Mouse (Mus musculus) forebrain, embryonic 12.5 days (tissue): ENCODE measurements around the gene Ttc9. TPM values are rescaled to one million over a fixed set of nuclear protein-coding genes. Genes with fewer than 3 reads are reported as not detected.

Experiments
- ATAC-seq: fragments of 200-750 bp; cut with Nextera tagmentation; 2 replicates; pipeline ENCODE4 v1.8.0; 2017; ENCODE audit warnings: moderate TSS enrichment; ENCODE audit not compliant: low FRiP score
- H3K27ac ChIP-seq: fragments of 300-500 bp; sonication (generic); 2 replicates; pipeline ENCODE4 v1.5.1; 2016; ENCODE audit warnings: mild to moderate bottlenecking
- H3K27me3 ChIP-seq: fragments of 300-500 bp; sonication (generic); 2 replicates; pipeline ENCODE4 v1.6.1; 2016; ENCODE audit warnings: mild to moderate bottlenecking
- H3K36me3 ChIP-seq: fragments of 300-500 bp; sonication (generic); replicated peaks from 2 replicates; pipeline ENCODE4 v1.6.1; 2016; ENCODE audit warnings: mild to moderate bottlenecking
- H3K4me1 ChIP-seq: fragments of 300-500 bp; sonication (generic); 2 replicates; pipeline ENCODE4 v1.6.1; 2016
- H3K4me2 ChIP-seq: fragments of 300-500 bp; sonication (generic); 2 replicates; pipeline ENCODE4 v1.6.1; 2016; ENCODE audit warnings: mild to moderate bottlenecking, moderate library complexity
- H3K4me3 ChIP-seq: fragments of 300-500 bp; sonication (generic); replicated peaks from 2 replicates; pipeline ENCODE4 v1.5.1; 2016; ENCODE audit warnings: mild to moderate bottlenecking
- H3K9ac ChIP-seq: fragments of 300-500 bp; sonication (generic); 2 replicates; pipeline ENCODE4 v1.6.1; 2016; ENCODE audit warnings: mild to moderate bottlenecking
- H3K9me3 ChIP-seq: fragments of 300-500 bp; sonication (generic); 2 replicates; pipeline ENCODE4 v1.6.1; 2016
- WGBS: fragments of 180-500 bp; shearing (Covaris S2); methylation state at CpG from one replicate; pipeline ENCODE4 v1.1.7; 2016; 5-methylcytosine and 5-hydroxymethylcytosine counted together
- polyA plus RNA-seq: library from polyadenylated mRNA; unstranded; fragments of >200 nt; fragmentation: Nextera tagmentation; extraction: Ambion mirVana; gene quantifications from 2 replicates; pipeline ENCODE4 v1.2.1, GENCODE M21; 2016

Ttc9 gene
- 5.7 and 7.6 TPM in 2 replicates for polyA plus RNA-seq

GRCm38 (mm10) chr12:81630915-81631660 is at the start of gene Ttc9:
TSS of gene Ttc9 (plus strand) at chr12:81631249.
- Histone ChIP-seq H3K4me3 (peak within 1 kb of the TSS; percentile 78), H3K4me2 (peak within 1 kb of the TSS; percentile 91), H3K27ac (peak within 1 kb of the TSS; percentile 90), H3K4me1 (peaks cover 30% of the 10 kb centered on the region), H3K36me3 (no peaks in the 10 kb centered on the region), H3K9me3 (no peaks in the 10 kb centered on the region), H3K9ac (peak within 1 kb of the TSS; percentile 83), H3K27me3 (peaks cover 26% of the 10 kb centered on the region)
- ATAC-seq: peak; percentile 85
- WGBS: under 1% methylated on average over 82 of the region's 82 CpGs

DNA sequence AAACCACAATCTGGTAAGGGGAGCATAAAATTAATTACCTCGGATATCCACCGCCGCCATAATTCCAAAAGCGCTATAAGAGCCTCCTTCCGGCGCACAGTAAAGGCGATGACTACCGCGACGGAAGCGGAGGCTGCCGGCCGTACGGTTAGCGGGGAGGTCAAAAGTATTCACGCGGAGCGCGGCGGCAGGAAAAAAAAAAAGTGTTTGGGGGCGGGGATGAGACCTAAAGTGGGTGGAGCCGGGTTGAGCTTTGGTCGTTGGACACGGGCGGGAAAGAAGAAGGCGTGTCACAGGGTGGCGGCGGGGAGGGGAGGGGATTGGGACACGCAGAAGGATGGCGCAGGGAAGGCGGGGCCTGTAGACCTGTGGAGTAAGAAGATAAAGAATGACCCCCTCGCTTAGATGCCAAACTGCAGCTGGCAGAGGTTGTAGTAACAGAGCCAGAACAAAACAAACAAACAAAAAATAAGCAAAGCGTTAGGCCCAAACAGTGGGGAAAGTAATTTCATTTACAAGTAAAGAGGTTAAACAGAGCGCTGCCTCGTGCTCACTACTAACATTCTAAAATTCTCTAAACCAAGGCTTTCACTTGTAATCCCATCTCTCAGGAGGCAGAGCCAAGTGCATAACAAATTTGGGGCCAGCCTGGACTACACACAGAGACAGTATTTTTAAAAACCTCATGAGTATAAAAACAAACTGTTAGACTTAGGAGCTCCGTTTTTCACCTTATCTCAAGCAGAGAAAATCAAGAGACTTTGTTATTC is 36.0 kb upstream of the Ttc9 start, which contains the start of gene Med6:
Gene Med6, minus strand, starts transcription at position 107 of the 770 bp plus-strand sequence.
- H3K4me1 ChIP-seq: peaks cover 8% of the 10 kb centered on the region
- peaks cover 5% of the 10 kb centered on the region for H3K36me3 ChIP-seq
- H3K4me2 ChIP-seq: peak within 1 kb of the TSS; percentile 54
- H3K4me3 ChIP-seq: peak within 1 kb of the TSS; percentile 76
- H3K9me3 ChIP-seq: no peaks in the 10 kb centered on the region
- peak; percentile 98 for ATAC-seq
- no peaks in the 10 kb centered on the region; the same call in 1 of the 2 replicates for H3K27me3 ChIP-seq
- H3K9ac ChIP-seq: peak within 1 kb of the TSS; percentile 79
- 3% methylated on average over 36 of the region's 36 CpGs for WGBS
- H3K27ac ChIP-seq: peak within 1 kb of the TSS; percentile 27; the same call in 1 of the 2 replicates

DNA sequence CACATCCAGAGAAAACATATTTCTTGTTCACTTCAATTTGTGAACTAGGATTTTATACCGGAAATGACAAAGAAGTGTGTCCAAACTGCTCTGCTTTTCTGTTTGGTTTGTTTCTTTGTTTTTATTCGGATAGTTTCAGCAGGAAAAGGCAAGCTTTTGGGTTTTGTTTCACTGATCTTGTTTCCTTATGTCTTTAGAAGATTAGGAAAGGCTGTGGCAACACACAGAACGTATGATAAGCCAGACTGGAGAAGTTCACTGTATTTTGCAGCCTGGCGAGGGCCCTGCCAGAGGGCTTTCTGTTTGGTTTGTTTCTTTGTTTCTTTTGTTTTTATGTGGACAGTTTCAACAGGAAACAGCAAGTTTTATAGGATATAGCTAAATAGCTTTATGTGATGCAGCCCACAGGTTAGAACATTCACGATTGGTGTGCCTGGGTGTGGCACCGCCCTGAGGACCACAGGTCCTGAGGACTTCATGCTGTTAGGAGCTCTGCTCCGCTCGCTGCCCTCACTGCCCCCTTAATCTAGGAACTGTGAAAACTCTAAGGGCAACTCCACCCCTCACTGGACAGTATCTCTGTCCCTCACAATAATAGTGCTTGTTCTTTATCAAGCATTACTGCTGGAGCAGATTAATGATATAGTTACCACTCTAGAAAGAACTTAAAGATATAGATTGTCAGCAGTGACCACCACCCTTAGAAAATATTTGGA is 34.3 kb upstream of the Ttc9 start:
- ATAC-seq: no peak
- peaks cover 8% of the 10 kb centered on the region for H3K4me1 ChIP-seq
- H3K27ac ChIP-seq: no peak overlapping the region
- no peak overlapping the region for H3K9ac ChIP-seq
- no peak overlapping the region for H3K4me3 ChIP-seq
- WGBS: 78% methylated on average over 8 of the region's 8 CpGs
- no peak overlapping the region for H3K4me2 ChIP-seq
- H3K36me3 ChIP-seq: no peaks in the 10 kb centered on the region
- H3K27me3 ChIP-seq: peaks cover 8% of the 10 kb centered on the region; the same call in 1 of the 2 replicates
- no peaks in the 10 kb centered on the region for H3K9me3 ChIP-seq

DNA sequence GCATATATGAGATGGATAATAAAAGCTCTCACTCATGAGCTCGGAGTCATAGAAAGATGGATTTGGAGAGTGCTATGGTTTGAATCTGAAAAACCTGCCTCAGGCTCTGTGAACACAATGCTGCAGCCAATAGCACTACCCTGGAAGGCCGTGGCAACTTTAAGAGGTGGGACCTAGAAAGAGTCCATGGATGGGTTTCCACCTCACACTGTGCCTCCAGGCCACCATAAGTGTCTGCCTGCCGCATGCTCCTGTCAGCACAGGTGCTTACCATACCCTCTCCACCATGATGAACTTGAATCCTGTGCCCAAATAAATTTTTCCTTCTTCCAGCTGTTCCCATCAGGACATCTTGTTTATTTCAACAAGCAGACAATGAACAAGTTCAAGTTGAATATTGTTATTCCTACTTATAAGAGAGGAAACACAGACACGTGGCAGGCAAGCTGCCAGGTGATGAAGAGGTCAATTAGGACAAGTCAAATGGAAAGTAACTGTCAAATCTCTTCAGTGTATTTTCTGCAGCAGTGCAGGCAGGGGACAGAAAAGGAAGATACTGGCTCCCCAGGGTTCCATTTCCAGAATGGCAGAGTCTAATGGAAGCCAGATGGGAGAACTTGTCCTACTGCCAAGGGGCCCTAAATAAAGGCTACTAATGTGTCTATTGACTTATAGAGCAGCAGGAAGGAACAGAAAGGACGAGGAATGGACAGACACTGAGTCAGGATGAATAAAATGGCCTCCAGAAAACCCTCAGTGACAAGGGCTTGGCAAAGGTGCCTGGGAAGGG is 25.9 kb upstream of the Ttc9 start:
- Histone ChIP-seq H3K4me3 (no peak overlapping the region), H3K9me3 (no peaks in the 10 kb centered on the region), H3K27me3 (peaks cover 11% of the 10 kb centered on the region; the same call in 1 of the 2 replicates), H3K4me1 (no peaks in the 10 kb centered on the region), H3K36me3 (no peaks in the 10 kb centered on the region), H3K9ac (no peak overlapping the region), H3K4me2 (no peak overlapping the region), H3K27ac (no peak overlapping the region)
- 69% methylated on average over 5 of the region's 5 CpGs for WGBS
- ATAC-seq: no peak

DNA sequence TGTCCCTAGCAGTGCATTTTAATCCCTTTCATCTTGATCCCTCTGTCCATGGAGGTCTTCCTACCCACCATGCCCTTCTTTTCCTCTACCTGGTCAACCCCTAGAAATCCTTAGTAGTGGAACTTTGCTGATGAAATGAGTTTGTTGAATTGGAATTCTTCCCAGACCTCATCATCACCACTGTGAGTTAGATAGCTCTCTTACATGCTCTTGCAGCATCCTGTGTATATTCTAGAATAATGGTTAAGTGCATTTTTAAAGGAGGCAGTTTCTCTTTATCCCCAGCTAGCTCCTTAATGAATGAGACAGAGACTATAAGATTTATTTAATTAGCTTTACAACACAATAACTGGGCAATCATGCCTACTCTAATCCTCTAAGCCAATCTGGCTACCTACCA is 21.6 kb upstream of the Ttc9 start:
- Histone ChIP-seq H3K9me3 (no peaks in the 10 kb centered on the region), H3K27ac (no peak overlapping the region), H3K4me2 (no peak overlapping the region), H3K9ac (no peak overlapping the region), H3K27me3 (0 out of 2 replicates have a peak, but pooled peaks cover 4% of the 10 kb centered on the region), H3K36me3 (no peaks in the 10 kb centered on the region), H3K4me3 (no peak overlapping the region), H3K4me1 (no peaks in the 10 kb centered on the region)
- ATAC-seq: no peak

DNA sequence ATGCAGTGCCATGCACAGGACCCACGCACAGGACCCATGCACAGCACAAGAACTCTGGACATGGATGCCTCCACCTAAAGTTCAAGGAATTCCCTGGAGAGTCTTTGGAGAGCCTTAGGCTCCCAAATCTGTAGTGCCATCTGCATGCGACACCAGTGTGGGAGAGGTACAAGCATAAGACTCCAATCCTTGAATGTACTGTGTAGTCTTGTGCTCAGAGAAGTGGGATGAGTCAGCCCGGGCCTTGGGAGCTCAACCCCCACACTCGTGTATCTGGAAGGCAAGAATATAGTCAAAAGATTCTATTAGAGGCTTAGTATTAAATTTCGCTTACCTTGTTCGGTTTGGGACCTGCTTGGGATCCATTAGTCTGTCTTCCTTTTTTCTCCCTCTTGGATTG is 15.2 kb upstream of the Ttc9 start:
- H3K9me3 ChIP-seq: no peaks in the 10 kb centered on the region
- H3K4me2 ChIP-seq: no peak overlapping the region
- H3K36me3 ChIP-seq: no peaks in the 10 kb centered on the region
- no peak for ATAC-seq
- no peak overlapping the region for H3K27ac ChIP-seq
- H3K27me3 ChIP-seq: no peaks in the 10 kb centered on the region
- H3K9ac ChIP-seq: no peak overlapping the region
- H3K4me1 ChIP-seq: no peaks in the 10 kb centered on the region
- 90% methylated on average over 6 of the region's 6 CpGs for WGBS
- H3K4me3 ChIP-seq: no peak overlapping the region

DNA sequence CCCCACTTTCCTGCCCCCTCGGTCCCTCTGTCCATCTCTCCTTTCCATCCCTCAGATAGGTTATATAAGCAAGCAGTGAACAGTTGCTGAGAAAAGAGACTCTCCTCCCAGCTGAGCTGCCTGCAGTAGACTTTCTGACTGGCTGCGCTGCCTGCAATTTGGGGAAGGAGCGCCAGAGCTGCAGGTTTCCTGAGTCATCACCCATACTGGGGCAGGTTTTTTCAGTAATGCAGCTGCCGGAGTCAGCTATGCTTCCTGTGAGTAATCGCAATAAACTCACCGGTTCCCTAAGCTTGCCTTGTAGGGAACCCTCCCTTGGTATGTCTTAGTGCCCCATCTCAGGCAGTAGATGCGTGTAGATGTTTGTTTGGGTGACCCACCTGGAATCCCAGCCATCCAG is 14.1 kb upstream of the Ttc9 start:
- Histone ChIP-seq H3K9ac (no peak overlapping the region), H3K36me3 (no peaks in the 10 kb centered on the region), H3K4me1 (no peaks in the 10 kb centered on the region), H3K4me3 (no peak overlapping the region), H3K27ac (no peak overlapping the region), H3K27me3 (no peaks in the 10 kb centered on the region), H3K4me2 (no peak overlapping the region), H3K9me3 (no peaks in the 10 kb centered on the region)
- ATAC-seq: no peak
- 81% methylated on average over 7 of the region's 7 CpGs for WGBS

DNA sequence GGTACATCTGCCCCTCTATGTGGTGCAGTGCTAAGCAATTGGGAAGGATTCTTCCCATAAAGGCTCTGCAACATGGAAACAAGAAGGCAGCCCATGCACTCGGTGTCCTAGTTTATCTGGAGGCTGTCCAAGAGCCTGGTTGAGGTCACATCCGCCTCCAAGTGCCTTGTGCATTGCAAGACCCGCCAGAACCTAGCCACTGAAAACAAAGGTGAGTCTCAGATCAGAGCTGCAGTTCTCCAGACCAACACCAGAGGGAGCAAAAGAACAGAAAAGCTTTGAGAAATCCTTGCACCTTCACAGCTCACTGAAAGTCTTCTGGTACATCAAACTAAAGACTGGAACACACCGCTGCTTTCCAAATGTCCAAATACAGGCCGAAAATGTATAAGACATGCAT is 11.7 kb upstream of the Ttc9 start:
- no peaks in the 10 kb centered on the region for H3K9me3 ChIP-seq
- ATAC-seq: peak; percentile 44; the same call in 1 of the 2 replicates
- WGBS: 26% methylated on average over 5 of the region's 5 CpGs
- no peaks in the 10 kb centered on the region for H3K27me3 ChIP-seq
- H3K4me1 ChIP-seq: no peaks in the 10 kb centered on the region
- H3K4me2 ChIP-seq: no peak overlapping the region
- H3K36me3 ChIP-seq: no peaks in the 10 kb centered on the region
- H3K27ac ChIP-seq: no peak overlapping the region
- no peak overlapping the region for H3K4me3 ChIP-seq
- H3K9ac ChIP-seq: no peak overlapping the region

- no peak overlapping the region for H3K4me3 ChIP-seq
- H3K27me3 ChIP-seq: peaks cover 8% of the 10 kb centered on the region; the same call in 1 of the 2 replicates
- no peak for ATAC-seq
- H3K9me3 ChIP-seq: no peaks in the 10 kb centered on the region
- H3K4me1 ChIP-seq: no peaks in the 10 kb centered on the region
- H3K9ac ChIP-seq: no peak overlapping the region
- H3K4me2 ChIP-seq: no peak overlapping the region
- 71% methylated on average over 4 of the region's 4 CpGs for WGBS
- no peaks in the 10 kb centered on the region for H3K36me3 ChIP-seq
- H3K27ac ChIP-seq: no peak overlapping the region
Measured at GRCm38 (mm10) chr12:81623377-81623776, 7.7 kb upstream of the Ttc9 start.

GRCm38 (mm10) chr12:81626226-81626861 is 4.7 kb upstream of the Ttc9 start:
- WGBS: 83% methylated on average over 12 of the region's 12 CpGs
- peaks cover 8% of the 10 kb centered on the region for H3K4me1 ChIP-seq
- no peak overlapping the region for H3K4me3 ChIP-seq
- peaks cover 24% of the 10 kb centered on the region for H3K27me3 ChIP-seq
- H3K9me3 ChIP-seq: no peaks in the 10 kb centered on the region
- no peak overlapping the region for H3K27ac ChIP-seq
- no peak for ATAC-seq
- no peak overlapping the region for H3K9ac ChIP-seq
- no peaks in the 10 kb centered on the region for H3K36me3 ChIP-seq
- H3K4me2 ChIP-seq: no peak overlapping the region

DNA sequence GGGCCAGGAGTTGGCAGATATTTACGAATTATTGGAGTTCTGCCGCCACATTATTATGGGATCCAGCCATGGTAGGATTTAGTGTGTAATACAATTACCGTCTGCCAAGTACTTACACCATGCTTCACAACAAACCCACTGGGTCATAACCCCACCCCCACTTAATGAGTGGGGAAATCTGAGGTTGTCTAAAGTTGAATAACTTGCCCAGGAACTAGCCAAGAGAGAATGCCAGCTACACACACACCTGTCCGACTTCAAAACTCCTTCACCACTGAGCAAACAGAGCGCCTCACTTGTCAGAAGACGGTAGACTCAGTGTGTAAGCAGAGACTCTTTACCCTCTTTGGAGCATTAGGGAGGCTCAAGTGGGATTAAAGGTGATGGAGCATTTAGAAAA is 3.6 kb upstream of the Ttc9 start:
- 85% methylated on average over 6 of the region's 6 CpGs for WGBS
- peaks cover 24% of the 10 kb centered on the region for H3K27me3 ChIP-seq
- ATAC-seq: no peak
- H3K4me1 ChIP-seq: peaks cover 17% of the 10 kb centered on the region
- H3K4me3 ChIP-seq: no peak overlapping the region
- H3K9ac ChIP-seq: no peak overlapping the region
- no peaks in the 10 kb centered on the region for H3K9me3 ChIP-seq
- no peak overlapping the region for H3K27ac ChIP-seq
- H3K4me2 ChIP-seq: no peak overlapping the region
- H3K36me3 ChIP-seq: no peaks in the 10 kb centered on the region
